Mouse (Mus musculus) ES-Bruce4 (cell line): ENCODE results near the gene Las1l.

Source experiments
- CTCF ChIP-seq: IDR thresholded peaks from one replicate; pipeline ENCODE4 v1.8.1; 2011; ENCODE audit warnings: low read depth, low read length
- EP300 ChIP-seq: IDR thresholded peaks from 2 replicates; pipeline ENCODE4 v1.6.1; 2011; ENCODE audit warnings: low read depth, low read length; ENCODE audit not compliant: insufficient read depth
- POLR2A ChIP-seq: IDR thresholded peaks from one replicate; pipeline ENCODE4 v1.8.1; 2011; ENCODE audit warnings: low read length; ENCODE audit not compliant: insufficient read depth

GRCm38 (mm10) chrX:95968594-95968965 lies 11.8 kb upstream of the Las1l start:
- TF ChIP-seq EP300 (no peak), POLR2A (no peak), CTCF (no peak)
